Mouse (Mus musculus): ENCODE data around the gene Cdk5r2.
"Not testable (repeated sequence)": the region's sequence is repeated elsewhere in the genome, so short reads cannot be mapped to it uniquely, and the experiment has no call there.

The Cdk5r2 gene

GRCm38 (mm10) chr1:74854306-74855056, at the start of gene Cdk5r2:
Gene Cdk5r2 (plus strand): TSS chr1:74854934.
- DNase-seq (ENCODE audit: low read depth in 1 of 2, low spot score in 2 of 2) = peak in 1 of 2 experiments; percentile 5

DNA sequence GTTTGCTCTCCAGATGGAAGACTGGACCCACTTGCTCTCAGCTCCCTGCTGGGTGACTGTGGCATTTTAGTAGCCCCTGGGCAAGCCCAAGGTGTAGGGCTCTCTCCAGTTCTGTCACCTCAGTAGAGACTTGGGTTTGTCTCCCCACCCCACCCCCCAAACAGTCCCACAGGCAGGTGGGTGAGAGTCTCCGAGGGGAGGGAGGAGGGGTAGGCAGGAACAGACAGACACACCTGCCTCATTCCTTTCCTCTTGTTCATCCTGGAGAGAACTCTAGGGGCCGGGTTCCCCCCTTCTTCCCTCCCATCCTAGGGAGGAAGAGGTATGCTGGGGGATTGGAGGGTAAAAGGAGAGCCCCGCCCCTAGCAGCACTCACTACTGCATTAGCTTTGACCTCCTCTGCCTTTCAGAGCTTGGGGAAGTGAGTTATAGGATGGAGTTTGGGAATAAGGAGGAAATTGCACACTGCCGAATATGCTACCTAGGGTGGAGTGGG, 49.3 kb upstream of the Cdk5r2 start:
- DNase-seq (ENCODE audit: low read depth in 1 of 2, low spot score in 2 of 2) = no peak

DNA sequence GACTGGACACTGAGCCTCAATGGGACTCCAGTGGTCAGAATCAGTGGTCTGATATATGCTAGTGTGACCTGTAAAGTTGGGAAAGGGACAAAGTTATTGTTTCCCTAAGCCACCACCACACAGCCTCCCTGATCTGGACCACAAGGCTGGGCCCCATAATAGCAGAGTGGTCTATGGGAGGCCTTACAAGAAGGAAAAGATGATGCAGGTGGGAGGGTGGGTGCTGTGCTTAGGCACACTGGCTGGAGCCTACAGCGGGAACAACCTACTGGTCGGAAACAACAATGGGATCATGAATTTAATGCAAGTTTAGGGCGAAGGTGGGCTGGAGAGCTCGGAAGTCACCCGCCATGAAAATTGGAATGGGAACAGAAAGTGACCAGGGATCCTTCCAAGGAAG, 48.9 kb upstream of the Cdk5r2 start:
- no peak for DNase-seq (ENCODE audit: low read depth in 1 of 2, low spot score in 2 of 2)

DNA sequence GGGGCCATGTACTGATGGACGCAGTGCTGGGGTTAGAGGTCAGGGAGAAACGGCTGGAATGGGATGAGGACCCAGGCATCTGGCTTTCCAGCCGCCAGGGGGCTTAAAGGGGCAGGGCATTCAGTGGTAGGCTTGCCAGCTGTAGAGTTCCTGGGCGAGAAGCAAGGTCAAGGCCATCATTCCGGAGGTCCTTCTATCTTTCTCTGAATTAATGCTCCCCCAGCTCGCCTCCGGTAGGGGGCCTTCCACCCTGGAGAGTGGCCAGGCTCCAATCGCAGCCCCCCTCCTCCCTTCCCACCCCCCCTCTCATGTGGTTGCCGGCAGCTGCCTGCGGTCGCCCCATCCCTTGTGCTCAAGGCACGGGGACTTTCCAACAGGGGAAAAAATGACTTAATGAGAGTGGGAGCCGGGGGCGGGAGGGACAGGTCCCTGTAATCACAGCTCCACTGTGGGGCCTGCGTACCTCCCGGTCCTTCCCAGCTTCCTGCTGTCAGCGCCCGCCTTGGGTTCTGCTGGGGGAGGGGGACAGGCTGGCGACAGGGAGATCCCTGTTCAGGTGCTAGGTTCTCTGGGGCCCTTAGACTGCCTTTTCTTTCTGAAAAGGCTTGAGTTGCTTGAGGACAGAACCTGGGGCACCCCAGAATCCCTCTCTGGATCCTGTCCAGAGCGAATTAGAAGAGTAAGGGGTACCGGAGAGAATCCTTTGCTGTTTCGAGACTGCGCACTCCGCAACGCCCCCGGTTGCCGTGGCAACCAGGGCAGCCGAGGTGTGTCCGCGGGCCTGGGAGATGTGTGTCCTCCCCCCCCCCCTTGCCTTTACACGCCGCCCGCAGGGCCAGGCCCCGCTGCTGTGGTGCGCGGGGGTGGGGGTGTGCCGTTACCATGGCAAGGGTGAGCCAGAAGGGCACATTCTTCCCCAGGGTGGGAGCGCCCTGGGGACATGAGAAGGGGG, 48.1 kb upstream of the Cdk5r2 start:
- no peak for DNase-seq (ENCODE audit: low read depth in 1 of 2, low spot score in 2 of 2)

DNA sequence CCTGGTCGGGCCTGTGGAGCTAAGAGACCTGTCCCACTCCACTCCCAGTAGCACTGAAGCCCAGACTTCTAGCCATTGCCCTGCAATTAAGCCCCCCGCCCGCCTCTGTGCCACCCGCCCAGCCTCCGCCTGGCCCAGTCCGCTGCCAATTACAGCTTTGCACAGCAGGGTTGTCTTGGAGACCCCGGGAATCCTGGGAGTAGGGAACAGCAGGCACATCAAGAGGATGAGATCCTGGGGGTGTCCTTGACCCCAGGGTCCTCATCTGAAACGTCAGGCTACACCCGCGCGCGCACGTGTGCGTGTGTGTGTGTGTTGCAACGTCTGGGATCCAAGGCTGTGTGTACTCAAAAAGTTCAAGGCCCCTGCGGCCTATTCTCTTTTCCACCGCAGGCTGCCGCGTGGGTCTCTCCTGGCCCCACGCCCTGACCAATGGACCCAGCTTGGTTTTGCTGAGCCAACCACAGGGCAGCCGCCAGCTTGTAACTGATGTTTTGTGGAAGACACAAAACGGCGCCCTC, 47.1 kb upstream of the Cdk5r2 start:
- DNase-seq (ENCODE audit: low read depth in 1 of 2, low spot score in 2 of 2) = no peak

DNA sequence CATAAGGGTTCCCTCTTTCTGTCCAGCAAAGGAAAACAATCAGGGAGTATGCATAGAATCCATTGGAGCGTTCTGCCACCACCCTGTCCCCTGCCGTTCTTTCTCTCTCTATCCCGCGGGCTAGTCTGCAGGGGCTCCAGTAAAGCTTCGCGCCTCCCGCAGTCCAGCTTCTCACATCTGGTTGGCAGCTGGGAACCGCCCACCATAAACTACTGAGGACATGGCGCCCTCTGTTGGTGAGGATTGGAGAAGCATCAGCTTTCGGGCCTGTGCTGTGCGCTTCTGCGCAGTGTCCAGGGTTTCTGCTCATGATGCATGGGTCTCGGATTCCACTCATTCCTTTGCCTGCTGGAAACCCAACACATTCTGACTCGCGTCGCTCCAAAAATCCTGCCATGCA, 46.7 kb upstream of the Cdk5r2 start:
- DNase-seq (ENCODE audit: low read depth in 1 of 2, low spot score in 2 of 2) = peak; percentile 55 to 85

- no peak for DNase-seq (ENCODE audit: low read depth in 1 of 2, low spot score in 2 of 2)
These were observed 45.7 kb upstream of the Cdk5r2 start for GRCm38 (mm10) chr1:74809007-74809406.

DNA sequence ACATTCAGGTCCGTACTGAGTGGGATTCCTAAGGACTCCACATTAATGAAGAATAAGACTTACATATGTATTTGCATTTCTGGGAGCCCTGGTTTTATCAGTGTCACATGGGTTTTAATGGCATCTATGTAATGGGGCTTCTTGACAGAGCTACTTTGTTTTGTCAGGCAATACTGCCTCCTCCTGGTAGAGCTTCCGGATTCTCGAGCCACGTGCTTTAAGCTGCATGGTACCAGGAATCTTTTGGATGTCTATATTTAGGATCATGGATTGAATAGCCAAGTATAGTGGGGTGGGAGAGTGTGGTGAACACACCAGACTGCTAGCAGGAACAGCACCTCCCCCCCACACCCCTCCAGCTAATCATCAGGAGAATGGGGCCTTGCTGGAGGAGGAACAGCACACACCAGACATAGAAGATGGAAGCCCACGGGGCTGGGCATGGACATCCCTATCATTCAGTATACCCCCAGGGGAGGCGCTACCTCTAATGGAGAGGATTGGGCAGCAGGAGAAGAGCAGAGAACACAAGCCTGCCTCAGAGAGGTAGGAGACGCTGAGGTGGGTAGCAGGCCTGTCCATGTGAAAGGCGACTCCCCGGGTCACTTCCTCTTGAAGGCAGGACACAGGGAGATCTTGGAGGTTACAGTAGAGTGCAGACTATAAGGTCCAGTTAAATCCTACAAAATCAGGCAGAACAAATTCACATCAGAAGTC, 39.6 kb upstream of the Cdk5r2 start:
- DNase-seq (ENCODE audit: low read depth in 1 of 2, low spot score in 2 of 2) = no peak

DNA sequence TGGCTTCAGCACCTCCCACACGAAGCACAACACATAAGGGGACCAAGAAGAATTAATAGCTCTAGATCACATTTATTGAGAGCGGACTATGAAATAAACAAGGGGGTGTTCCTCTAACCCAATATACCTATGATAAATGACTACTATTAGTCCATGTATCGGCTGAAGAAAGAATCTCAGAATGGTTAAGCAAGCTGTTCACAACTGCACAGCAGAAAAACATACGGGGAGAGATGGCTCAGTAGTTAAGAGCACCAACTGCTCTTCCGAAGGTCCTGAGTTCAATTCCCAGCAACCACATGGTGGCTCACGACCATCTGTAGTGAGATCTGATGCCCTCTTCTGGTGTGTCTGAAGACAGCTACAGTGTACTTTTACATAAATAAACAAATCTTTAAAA, 38.8 kb upstream of the Cdk5r2 start:
- DNase-seq (ENCODE audit: low read depth in 1 of 2, low spot score in 2 of 2) = not testable (repeated sequence)

DNA sequence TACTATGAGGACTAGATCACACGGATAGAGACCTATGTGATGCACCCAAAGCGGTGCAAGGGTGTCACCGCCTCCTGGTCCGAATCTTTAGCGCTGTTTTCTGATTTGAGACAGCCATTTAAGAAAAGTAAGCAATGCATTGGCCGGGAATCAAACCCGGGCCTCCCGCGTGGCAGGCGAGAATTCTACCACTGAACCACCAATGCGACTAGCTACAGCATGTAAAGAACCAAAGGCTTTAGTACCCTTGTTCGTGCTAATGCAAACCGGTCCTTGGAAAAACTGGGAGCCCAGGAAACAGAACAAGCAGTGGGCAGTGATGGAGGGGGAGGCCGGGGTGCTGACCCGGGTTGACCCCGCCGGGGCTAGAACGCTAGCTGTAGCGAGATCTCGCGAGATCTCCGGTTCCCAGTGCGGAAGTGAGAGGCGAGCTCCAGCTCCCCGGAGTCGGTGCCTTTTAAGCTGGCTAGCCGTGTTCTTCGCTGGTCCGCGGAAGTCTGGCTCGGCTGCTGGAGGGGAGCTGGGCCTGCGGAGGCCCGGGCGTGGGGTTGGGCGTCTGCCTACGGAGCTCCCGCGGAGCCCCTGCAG, 38.0 kb upstream of the Cdk5r2 start:
- peak; percentile 59 to 80 for DNase-seq (ENCODE audit: low read depth in 1 of 2, low spot score in 2 of 2)

DNA sequence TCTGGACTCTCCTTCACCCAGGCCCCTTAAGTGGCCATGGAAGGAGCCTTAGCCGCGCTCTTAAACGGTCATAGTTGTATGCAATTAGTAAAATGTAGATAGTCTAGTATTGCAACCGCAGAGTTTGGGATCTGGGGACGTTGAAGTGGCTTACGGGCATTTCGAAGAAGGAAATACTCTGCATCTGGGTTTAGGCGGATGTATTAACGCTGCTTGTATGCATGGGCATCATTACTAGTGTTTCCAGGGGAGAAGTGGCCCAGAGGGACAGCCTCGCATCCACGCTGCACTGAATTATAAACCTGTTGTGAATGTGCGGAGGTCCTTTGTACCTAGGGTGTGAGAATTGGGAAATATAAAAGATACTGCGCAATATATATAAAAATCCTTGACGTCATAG, 37.5 kb upstream of the Cdk5r2 start:
- no peak for DNase-seq (ENCODE audit: low read depth in 1 of 2, low spot score in 2 of 2)

DNA sequence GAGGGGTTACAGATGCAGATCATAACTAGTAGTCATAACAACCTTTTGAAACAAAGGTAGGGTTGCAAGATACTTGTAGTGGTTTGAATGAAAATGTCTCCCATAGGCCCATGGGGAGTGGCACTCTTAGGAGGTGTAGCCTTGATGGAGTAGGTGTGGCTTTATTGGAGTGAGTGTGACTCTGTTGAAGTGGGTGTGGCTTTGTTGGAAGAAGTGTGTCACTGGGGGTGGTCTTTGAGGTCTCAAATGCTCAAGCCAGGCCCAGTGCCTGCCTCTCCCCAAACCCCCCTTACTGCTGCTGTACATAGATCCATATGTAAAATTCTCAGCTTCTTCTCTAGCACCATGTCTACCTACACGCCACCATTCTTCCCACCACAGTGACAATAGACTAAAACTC, 36.2 kb upstream of the Cdk5r2 start:
- DNase-seq (ENCODE audit: low read depth in 1 of 2, low spot score in 2 of 2) = no peak

DNA sequence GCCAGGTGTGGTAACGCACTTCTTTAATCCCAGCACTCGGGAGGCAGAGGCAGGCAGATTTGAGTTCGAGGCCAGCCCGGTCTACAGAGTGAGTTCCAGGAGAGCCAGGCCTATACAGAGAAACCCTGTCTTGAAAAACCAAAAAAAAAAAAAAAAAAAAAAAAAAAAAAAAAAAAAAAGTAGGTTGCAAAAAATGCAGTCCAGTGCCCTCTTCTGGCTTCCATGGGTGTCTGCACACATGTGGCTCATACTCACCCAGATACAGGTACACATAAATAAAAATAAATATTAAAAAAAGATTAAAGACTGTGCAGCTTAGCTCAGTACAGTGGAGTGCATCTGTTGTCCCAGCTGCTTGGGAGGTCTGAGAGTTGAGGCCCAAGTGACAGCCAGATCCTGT, 31.1 kb upstream of the Cdk5r2 start:
- not testable (repeated sequence) for DNase-seq (ENCODE audit: low read depth in 1 of 2, low spot score in 2 of 2)

DNA sequence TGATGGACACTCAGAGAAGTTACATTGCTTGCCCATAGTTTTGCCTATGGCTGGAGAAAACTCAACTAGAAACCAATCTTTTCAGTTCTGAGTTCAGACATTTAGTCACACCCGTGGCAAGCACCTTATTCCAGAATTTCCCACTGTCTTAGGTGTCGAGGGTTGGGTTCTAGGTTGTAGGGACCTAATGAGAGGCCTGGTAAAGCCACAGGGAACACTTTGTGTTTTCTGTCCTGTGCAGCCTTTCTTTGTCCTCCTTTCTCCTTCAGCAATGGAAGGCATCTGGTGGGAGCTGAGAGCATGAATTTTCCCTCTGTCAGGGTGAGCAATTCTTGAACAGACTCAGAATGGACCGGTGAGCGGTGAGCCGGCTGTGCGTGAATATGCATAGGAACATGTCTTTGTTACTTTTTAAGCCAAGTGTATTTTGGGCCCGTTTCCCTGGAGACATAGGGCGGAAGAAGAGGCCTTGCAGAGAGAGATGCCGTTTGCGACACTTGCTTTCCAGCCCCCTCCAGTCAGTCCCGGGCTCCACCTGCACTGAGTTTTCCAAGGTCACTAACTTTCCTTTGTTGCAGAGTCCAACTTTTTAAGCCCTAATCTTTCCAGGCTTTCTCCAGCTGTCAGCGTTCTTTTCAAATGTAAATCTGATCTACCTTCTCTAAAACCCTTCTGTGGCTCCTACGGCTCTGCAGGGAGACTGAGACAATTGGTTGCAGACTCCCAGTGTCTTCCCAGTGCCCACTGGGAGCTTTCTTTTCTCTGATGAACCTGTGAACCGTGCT, 30.0 kb upstream of the Cdk5r2 start:
- no peak for DNase-seq (ENCODE audit: low read depth in 1 of 2, low spot score in 2 of 2)

DNA sequence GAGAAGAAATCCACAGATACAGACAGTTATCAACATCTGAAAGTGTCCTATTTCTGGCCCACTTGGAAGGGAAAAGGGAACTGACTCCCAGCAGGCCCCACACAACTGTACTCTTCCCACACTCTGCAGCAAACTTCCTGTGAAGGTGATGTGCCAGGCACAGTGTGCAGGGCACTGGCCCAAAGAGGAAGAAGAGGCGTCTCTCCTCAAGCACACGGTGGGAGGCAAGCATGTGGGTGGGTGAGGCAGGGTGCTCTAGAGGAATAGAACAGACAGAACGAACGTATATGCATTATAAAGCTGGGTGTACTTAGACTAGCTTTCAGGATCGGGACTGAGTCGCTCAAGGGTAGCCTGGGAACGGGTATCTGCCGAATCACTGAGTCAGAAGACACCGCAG, 24.7 kb upstream of the Cdk5r2 start:
- DNase-seq (ENCODE audit: low read depth in 1 of 2, low spot score in 2 of 2) = no peak

- no peak for DNase-seq (ENCODE audit: low read depth in 1 of 2, low spot score in 2 of 2)
These were observed 21.5 kb upstream of the Cdk5r2 start for GRCm38 (mm10) chr1:74833255-74833654.

GRCm38 (mm10) chr1:74843090-74843489, 11.6 kb upstream of the Cdk5r2 start:
- no peak for DNase-seq (ENCODE audit: low read depth in 1 of 2, low spot score in 2 of 2)

- no peak for DNase-seq (ENCODE audit: low read depth in 1 of 2, low spot score in 2 of 2)
These were observed 8.4 kb upstream of the Cdk5r2 start for GRCm38 (mm10) chr1:74846341-74846740.

GRCm38 (mm10) chr1:74848946-74849345, 5.8 kb upstream of the Cdk5r2 start:
- DNase-seq (ENCODE audit: low read depth in 1 of 2, low spot score in 2 of 2) = no peak

GRCm38 (mm10) chr1:74850251-74850650, 4.5 kb upstream of the Cdk5r2 start:
- DNase-seq (ENCODE audit: low read depth in 1 of 2, low spot score in 2 of 2) = no peak
